Mouse (Mus musculus) heart, adult 2 months (tissue): ENCODE results near the gene Zfp719.

Source experiments
- CTCF ChIP-seq: fragments of 200-600 bp; IDR thresholded peaks from 2 replicates; pipeline ENCODE4 v1.8.1; 2022; ENCODE audit warnings: antibody characterized with exemption, mild to moderate bottlenecking, moderate library complexity
- EP300 ChIP-seq: fragments of 200-500 bp; IDR thresholded peaks from 2 replicates; pipeline ENCODE4 v1.6.1; 2011; ENCODE audit warnings: low read depth, low read length, control low read depth; ENCODE audit not compliant: insufficient read depth
- POLR2A ChIP-seq: fragments of 200-500 bp; IDR thresholded peaks from 2 replicates; pipeline ENCODE4 v1.6.1; 2011; ENCODE audit warnings: mild to moderate bottlenecking, low read depth, low read length, control low read depth; ENCODE audit not compliant: insufficient read depth

GRCm38 (mm10) chr7:43530216-43530785 is 49.1 kb upstream of the Zfp719 start:
- TF ChIP-seq CTCF (no peak), POLR2A (no peak), EP300 (no peak)
